In the genomic region with DNA sequence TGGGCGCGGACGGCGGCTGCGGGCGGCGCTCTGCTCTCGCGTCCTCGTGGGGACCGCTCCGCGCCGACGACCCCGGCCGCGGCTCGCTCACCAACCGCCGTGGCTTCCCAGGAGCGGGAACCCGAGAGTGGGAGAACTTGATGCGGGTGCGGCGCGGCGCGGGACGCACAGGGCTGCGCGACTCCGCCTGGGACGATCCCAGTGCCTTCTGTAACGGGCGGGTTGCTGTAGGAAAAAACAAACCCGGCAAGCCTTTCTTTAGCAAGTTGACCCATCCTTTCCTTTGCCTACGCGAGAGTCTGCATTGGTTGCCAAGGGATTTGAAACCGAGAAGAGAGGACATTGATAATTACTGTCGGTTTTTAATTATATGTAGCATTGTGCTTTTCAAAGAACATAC, we compare ENCODE assay signal across 8 mouse cellular contexts. TPM values are rescaled to one million over a fixed set of nuclear protein-coding genes. Genes with fewer than 3 reads are reported as not detected.
DNase-seq lines count a peak whose midpoint lies in the region; ATAC-seq and TF ChIP-seq lines count a peak whose summit lies in the region.

No protein-coding gene starts in this region.

- peak overlapping the region; percentile 73 for H3K4me2 ChIP-seq in kidney, embryonic 16.5 days (replicated peaks; ENCODE audit: low read depth, low read length)
- peak overlapping the region; percentile 47 for H3K4me2 ChIP-seq in forebrain, embryonic 15.5 days (replicated peaks)
- H3K4me2 ChIP-seq in liver, postnatal 0 days (ENCODE audit: low read depth, low read length): peak overlapping the region; percentile 90

- H3K9me3 ChIP-seq in kidney, embryonic 16.5 days (ENCODE audit: low read length): no peaks in the 10 kb centered on the region
- H3K9me3 ChIP-seq in forebrain, embryonic 15.5 days: no peaks in the 10 kb centered on the region
- no peaks in the 10 kb centered on the region for H3K9me3 ChIP-seq in liver, postnatal 0 days (ENCODE audit: low read length)

- WGBS in kidney, embryonic 16.5 days: under 1% methylated on average over 39 of the region's 41 CpGs
- under 1% methylated on average over 40 of the region's 41 CpGs for WGBS in forebrain, embryonic 15.5 days
- WGBS in liver, postnatal 0 days (ENCODE audit: insufficient replicate concordance): under 1% methylated on average over 35 of the region's 41 CpGs

- peak; percentile 65 for ATAC-seq in kidney, embryonic 16.5 days (ENCODE audit: low FRiP score, low TSS enrichment)
- ATAC-seq in forebrain, embryonic 15.5 days (replicated peaks): peak; percentile 80
- peak; percentile 50 for ATAC-seq in liver, postnatal 0 days
- no peak for ATAC-seq in activated CD4-positive, CD25-positive, alpha-beta regulatory T cell, adult 4 months

- H3K4me1 ChIP-seq in kidney, embryonic 16.5 days (ENCODE audit: insufficient read depth, low read length): peaks cover 7% of the 10 kb centered on the region
- H3K4me1 ChIP-seq in forebrain, embryonic 15.5 days: peaks cover 23% of the 10 kb centered on the region
- H3K4me1 ChIP-seq in liver, postnatal 0 days (ENCODE audit: insufficient read depth): no peaks in the 10 kb centered on the region

- peak overlapping the region; percentile 91 for H3K9ac ChIP-seq in kidney, embryonic 16.5 days (replicated peaks; ENCODE audit: low read length)
- peak overlapping the region; percentile 82 for H3K9ac ChIP-seq in forebrain, embryonic 15.5 days (replicated peaks)
- peak overlapping the region; percentile 86 for H3K9ac ChIP-seq in liver, postnatal 0 days (replicated peaks)

- TF ChIP-seq EP300 in liver, postnatal 0 days (IDR thresholded peaks at IDR 0.05; ENCODE audit: low read depth): no peak

- peak overlapping the region; percentile 86 for H3K4me3 ChIP-seq in kidney, embryonic 16.5 days (ENCODE audit: low read length)
- H3K4me3 ChIP-seq in forebrain, embryonic 15.5 days: peak overlapping the region; percentile 70
- peak overlapping the region; percentile 80 for H3K4me3 ChIP-seq in liver, postnatal 0 days (ENCODE audit: low read depth, low read length)

- DNase-seq in kidney, postnatal 14 days: no peak
- peak; percentile 69 for DNase-seq in ZHBTc4 (ENCODE audit: low read depth, low spot score)
- no peak for DNase-seq in liver, postnatal 0 days
- DNase-seq in layer of hippocampus, postnatal 36 days: no peak
- no peak for DNase-seq in right cerebral cortex, postnatal 25 days

- peaks cover 28% of the 10 kb centered on the region for H3K36me3 ChIP-seq in kidney, embryonic 16.5 days (ENCODE audit: insufficient read depth, low read length)
- peaks cover 31% of the 10 kb centered on the region for H3K36me3 ChIP-seq in forebrain, embryonic 15.5 days
- peaks cover 4% of the 10 kb centered on the region for H3K36me3 ChIP-seq in liver, postnatal 0 days (replicated peaks; ENCODE audit: insufficient read depth, low read length)

- no peak for TF ChIP-seq CTCF in liver, postnatal 0 days (IDR thresholded peaks at IDR 0.05; ENCODE audit: low read depth)

- no peaks in the 10 kb centered on the region for H3K27me3 ChIP-seq in kidney, embryonic 16.5 days (ENCODE audit: insufficient read depth, low read length)
- H3K27me3 ChIP-seq in forebrain, embryonic 15.5 days: no peaks in the 10 kb centered on the region
- H3K27me3 ChIP-seq in liver, postnatal 0 days (ENCODE audit: insufficient read depth, low read length): no peaks in the 10 kb centered on the region

- peak overlapping the region; percentile 89 for H3K27ac ChIP-seq in kidney, embryonic 16.5 days (ENCODE audit: low read length)
- H3K27ac ChIP-seq in forebrain, embryonic 15.5 days (replicated peaks): peak overlapping the region; percentile 95
- peak overlapping the region; percentile 59 for H3K27ac ChIP-seq in liver, postnatal 0 days (ENCODE audit: low read depth)

RNA-seq across cellular contexts. Expression of a gene that starts 0.5 kb away (rescaled TPM):
- polyA plus RNA-seq in kidney, embryonic 16.5 days (2015; fragmentation: Nextera tagmentation; extraction: Ambion mirVana): 26.8 and 27.5 TPM in 2 replicates
- polyA plus RNA-seq in forebrain, embryonic 15.5 days (2015; fragmentation: Nextera tagmentation; extraction: Ambion mirVana): 35.3 and 36.3 TPM in 2 replicates
- polyA plus RNA-seq in liver, postnatal 0 days (2015; fragmentation: Nextera tagmentation; extraction: Ambion mirVana): 2.3 and 2.8 TPM in 2 replicates
- 10 to 100 TPM; 26.4 to 32.3 TPM for total RNA-seq in layer of hippocampus, postnatal 36 days (2021)
- polyA plus RNA-seq in activated CD4-positive, CD25-positive, alpha-beta regulatory T cell, adult 4 months (2017; shearing (Covaris generic)): 1 to 10 TPM; 7.0 to 7.3 TPM

RNA-seq across cellular contexts. Expression of a gene that starts 37.4 kb away (rescaled TPM):
- 98.1 and 105 TPM in 2 replicates for polyA plus RNA-seq in kidney, embryonic 16.5 days (2015; fragmentation: Nextera tagmentation; extraction: Ambion mirVana)
- 23.7 and 25.0 TPM in 2 replicates for polyA plus RNA-seq in forebrain, embryonic 15.5 days (2015; fragmentation: Nextera tagmentation; extraction: Ambion mirVana)
- 12.8 and 16.0 TPM in 2 replicates for polyA plus RNA-seq in liver, postnatal 0 days (2015; fragmentation: Nextera tagmentation; extraction: Ambion mirVana)
- total RNA-seq in layer of hippocampus, postnatal 36 days (2021): 10 to 100 TPM; 10.3 to 11.3 TPM
- polyA plus RNA-seq in activated CD4-positive, CD25-positive, alpha-beta regulatory T cell, adult 4 months (2017; shearing (Covaris generic)): 1 to 10 TPM; 1.7 to 4.7 TPM

RNA-seq across cellular contexts. Expression of a gene that starts 50.6 kb away (rescaled TPM):
- polyA plus RNA-seq in kidney, embryonic 16.5 days (2015; fragmentation: Nextera tagmentation; extraction: Ambion mirVana): 35.8 and 36.3 TPM in 2 replicates
- polyA plus RNA-seq in forebrain, embryonic 15.5 days (2015; fragmentation: Nextera tagmentation; extraction: Ambion mirVana): 33.5 and 35.0 TPM in 2 replicates
- polyA plus RNA-seq in liver, postnatal 0 days (2015; fragmentation: Nextera tagmentation; extraction: Ambion mirVana): 14.1 and 15.7 TPM in 2 replicates
- total RNA-seq in layer of hippocampus, postnatal 36 days (2021): 1 to 10 TPM; 4.7 to 5.2 TPM
- polyA plus RNA-seq in activated CD4-positive, CD25-positive, alpha-beta regulatory T cell, adult 4 months (2017; shearing (Covaris generic)): 10 to 100 TPM; 24.2 to 31.5 TPM
